Comparison of ENCODE assay signal across 25 mouse cellular contexts in genomic region chr12:54828043-54828442, GRCm38 (mm10).
"Had no signal": no experiment of that assay in that cellular context is flagged by ENCODE, and none has a peak within 500 bp of the region (broad histone marks: within the 10 kb centered on the region; RNA-seq: fewer than 3 reads in every experiment).

No protein-coding gene starts in this region.

- H3K4me1 ChIP-seq: hindbrain, embryonic 15.5 days; limb, embryonic 13.5 days; limb, embryonic 15.5 days had no signal

- H3K9ac ChIP-seq: heart, embryonic 13.5 days; heart, embryonic 15.5 days; hindbrain, embryonic 13.5 days; hindbrain, embryonic 15.5 days; kidney, embryonic 15.5 days; limb, embryonic 13.5 days; limb, embryonic 15.5 days; liver, embryonic 14.5 days had no signal

- H3K27me3 ChIP-seq: heart, embryonic 13.5 days; heart, embryonic 15.5 days; hindbrain, embryonic 13.5 days; hindbrain, embryonic 15.5 days; kidney, embryonic 15.5 days; limb, embryonic 13.5 days; limb, embryonic 15.5 days had no signal

- H3K36me3 ChIP-seq: heart, embryonic 10.5 days; heart, embryonic 13.5 days; heart, embryonic 15.5 days; hindbrain, embryonic 13.5 days; hindbrain, embryonic 15.5 days; kidney, embryonic 15.5 days; limb, embryonic 13.5 days; limb, embryonic 15.5 days had no signal

- H3K4me3 ChIP-seq: heart, embryonic 10.5 days; heart, embryonic 13.5 days; heart, embryonic 15.5 days; hindbrain, embryonic 13.5 days; hindbrain, embryonic 15.5 days; kidney, embryonic 15.5 days; limb, embryonic 13.5 days; limb, embryonic 15.5 days had no signal

- H3K9me3 ChIP-seq: heart, embryonic 10.5 days; heart, embryonic 15.5 days; hindbrain, embryonic 13.5 days; hindbrain, embryonic 15.5 days; kidney, embryonic 15.5 days; limb, embryonic 13.5 days; limb, embryonic 15.5 days had no signal

- H3K27ac ChIP-seq: heart, embryonic 10.5 days; heart, embryonic 13.5 days; heart, embryonic 15.5 days; hindbrain, embryonic 13.5 days; hindbrain, embryonic 15.5 days; hindbrain, postnatal 0 days; kidney, embryonic 15.5 days; kidney, postnatal 0 days; limb, embryonic 13.5 days; limb, embryonic 15.5 days; liver, embryonic 14.5 days had no signal

- H3K4me2 ChIP-seq: heart, embryonic 13.5 days; heart, embryonic 15.5 days; hindbrain, embryonic 13.5 days; hindbrain, embryonic 15.5 days; kidney, embryonic 15.5 days; limb, embryonic 13.5 days; limb, embryonic 15.5 days had no signal

- ATAC-seq: hindbrain, postnatal 0 days; intestine, embryonic 16.5 days had no signal

- DNase-seq: gastrocnemius, postnatal 14 days; gastrocnemius, postnatal 36 days; heart, adult 18-20 months; heart, postnatal 14 days; heart, postnatal 36 days; kidney, adult 11 months; kidney, adult 2 months; kidney, adult 9 months; kidney, postnatal 14 days; kidney, postnatal 36 days; layer of hippocampus, adult 9-11 months; layer of hippocampus, postnatal 36 days; left cerebral cortex, postnatal 4 days had no signal
